7 mouse cellular contexts compared by ENCODE assay signal in the genomic region with DNA sequence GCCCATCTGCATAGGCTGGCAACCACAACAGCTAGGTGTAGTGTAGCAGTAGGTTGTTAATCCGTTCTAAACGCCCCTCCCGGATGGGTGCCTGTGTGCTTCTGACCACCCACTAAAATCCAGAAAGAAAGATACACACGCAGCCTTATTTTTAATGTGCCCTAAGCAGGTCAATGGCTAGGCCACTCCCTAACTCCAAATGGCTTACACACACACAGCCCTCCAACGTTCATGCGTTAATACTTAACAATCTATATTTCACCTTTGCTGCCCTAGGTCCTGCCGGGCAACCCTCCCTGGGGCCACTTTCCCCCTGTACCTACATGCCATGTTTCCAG. TPM values are rescaled to one million over a fixed set of nuclear protein-coding genes. Genes with fewer than 3 reads are reported as not detected.
DNase-seq lines count a peak whose midpoint lies in the region; ATAC-seq and TF ChIP-seq lines count a peak whose summit lies in the region.

No protein-coding gene starts in this region.

- H3K4me2 ChIP-seq in lung, embryonic 16.5 days (ENCODE audit: low read depth, low read length) = peak overlapping the region; percentile 82
- peak overlapping the region; percentile 51 for H3K4me2 ChIP-seq in forebrain, embryonic 11.5 days (ENCODE audit: low read depth, low read length, severe bottlenecking)
- H3K4me2 ChIP-seq in limb, embryonic 12.5 days = peak overlapping the region; percentile 75

- H3K9me3 ChIP-seq in lung, embryonic 16.5 days (ENCODE audit: control insufficient read depth, low read length) = no peaks in the 10 kb centered on the region
- H3K9me3 ChIP-seq in forebrain, embryonic 11.5 days (ENCODE audit: control insufficient read depth, low read length) = no peaks in the 10 kb centered on the region
- no peaks in the 10 kb centered on the region for H3K9me3 ChIP-seq in limb, embryonic 12.5 days

- H3K4me3 ChIP-seq in lung, embryonic 16.5 days (ENCODE audit: low read length) = peak overlapping the region; percentile 60
- peak overlapping the region; percentile 40 for H3K4me3 ChIP-seq in forebrain, embryonic 11.5 days (ENCODE audit: low read depth, low read length)
- H3K4me3 ChIP-seq in limb, embryonic 12.5 days (replicated peaks) = peak overlapping the region; percentile 49
- peak overlapping the region; percentile 58 for H3K4me3 ChIP-seq in small intestine, adult 2 months (ENCODE audit: low read depth, low read length)

- no peak for TF ChIP-seq CTCF in small intestine, adult 2 months (IDR thresholded peaks at IDR 0.05; ENCODE audit: extremely low read depth, insufficient read length, insufficient replicate concordance, low read depth, low read length)

- peaks cover 3% of the 10 kb centered on the region; the same call in 1 of the 2 replicates for H3K36me3 ChIP-seq in lung, embryonic 16.5 days (ENCODE audit: control insufficient read depth, insufficient read depth, low read length)
- H3K36me3 ChIP-seq in forebrain, embryonic 11.5 days (ENCODE audit: control insufficient read depth, insufficient read depth, low read length) = no peaks in the 10 kb centered on the region; the same call in 1 of the 2 replicates
- H3K36me3 ChIP-seq in limb, embryonic 12.5 days = peaks cover 28% of the 10 kb centered on the region
- peaks cover 7% of the 10 kb centered on the region; the same call in 1 of the 2 replicates for H3K36me3 ChIP-seq in small intestine, adult 2 months (ENCODE audit: control insufficient read depth, insufficient read depth, low read length)

- H3K27ac ChIP-seq in lung, embryonic 16.5 days (ENCODE audit: low read length) = peak overlapping the region; percentile 94
- no peak overlapping the region for H3K27ac ChIP-seq in forebrain, embryonic 11.5 days (ENCODE audit: low read depth, low read length)
- H3K27ac ChIP-seq in limb, embryonic 12.5 days = peak overlapping the region; percentile 95
- H3K27ac ChIP-seq in small intestine, adult 2 months (ENCODE audit: insufficient read depth, low read depth, low read length) = peak overlapping the region; percentile 82

- WGBS in lung, embryonic 16.5 days = 3% methylated on average over 7 of the region's 7 CpGs
- WGBS in forebrain, embryonic 11.5 days = 10% methylated on average over 7 of the region's 7 CpGs
- WGBS in limb, embryonic 12.5 days = 4% methylated on average over 7 of the region's 7 CpGs
- WGBS in small intestine, adult 2 months = 7% methylated on average over 7 of the region's 7 CpGs

- ATAC-seq in lung, embryonic 16.5 days (ENCODE audit: low read depth) = peak; percentile 39
- no peak for ATAC-seq in forebrain, embryonic 11.5 days (replicated peaks; ENCODE audit: low FRiP score)
- ATAC-seq in limb, embryonic 12.5 days (ENCODE audit: insufficient number of reproducible peaks, insufficient read depth, low FRiP score, low TSS enrichment, low read depth) = no peak; the same call in 1 of the 2 replicates

- H3K27me3 ChIP-seq in lung, embryonic 16.5 days (ENCODE audit: control insufficient read depth, insufficient read depth, low read depth, low read length) = peaks cover 11% of the 10 kb centered on the region
- peaks cover 22% of the 10 kb centered on the region for H3K27me3 ChIP-seq in forebrain, embryonic 11.5 days (ENCODE audit: control insufficient read depth, insufficient read depth, low read length)
- H3K27me3 ChIP-seq in limb, embryonic 12.5 days = peaks cover 26% of the 10 kb centered on the region
- H3K27me3 ChIP-seq in small intestine, adult 2 months (ENCODE audit: control insufficient read depth, insufficient read depth, low read length) = no peaks in the 10 kb centered on the region

- DNase-seq in lung, postnatal 25 days (ENCODE audit: low spot score) = no peak
- DNase-seq in forebrain, embryonic 11.5 days (ENCODE audit: low spot score) = no peak
- no peak for DNase-seq in thymus, adult 18-20 months
- DNase-seq in ovary, postnatal 14 days (ENCODE audit: low spot score) = no peak

- peaks cover 19% of the 10 kb centered on the region for H3K4me1 ChIP-seq in lung, embryonic 16.5 days (replicated peaks; ENCODE audit: control insufficient read depth, insufficient read depth, low read length)
- H3K4me1 ChIP-seq in forebrain, embryonic 11.5 days (replicated peaks; ENCODE audit: control insufficient read depth, insufficient read depth, low read length) = peaks cover 5% of the 10 kb centered on the region
- H3K4me1 ChIP-seq in limb, embryonic 12.5 days (replicated peaks) = peaks cover 25% of the 10 kb centered on the region
- peaks cover 25% of the 10 kb centered on the region; the same call in 1 of the 2 replicates for H3K4me1 ChIP-seq in small intestine, adult 2 months (ENCODE audit: control insufficient read depth, insufficient read depth, insufficient read length, low read length)

- H3K9ac ChIP-seq in lung, embryonic 16.5 days (ENCODE audit: low read length) = peak overlapping the region; percentile 78
- peak overlapping the region; percentile 59 for H3K9ac ChIP-seq in forebrain, embryonic 11.5 days (ENCODE audit: low read length)
- peak overlapping the region; percentile 60 for H3K9ac ChIP-seq in limb, embryonic 12.5 days (replicated peaks)

- no peak for TF ChIP-seq POLR2A in small intestine, adult 2 months (IDR thresholded peaks at IDR 0.05; ENCODE audit: low read depth, low read length)

RNA-seq across cellular contexts. Expression of a gene that starts 5.3 kb away (rescaled TPM):
- polyA plus RNA-seq in lung, embryonic 16.5 days (2015; fragmentation: Nextera tagmentation; extraction: Ambion mirVana) = 1.5 and 2.3 TPM in 2 replicates
- 1.1 and 1.9 TPM in 2 replicates for polyA plus RNA-seq in forebrain, embryonic 11.5 days (2014; fragmentation: Nextera tagmentation; extraction: Ambion mirVana)
- polyA plus RNA-seq in limb, embryonic 12.5 days (2016; fragmentation: Nextera tagmentation; extraction: Ambion mirVana) = 1.8 and 1.9 TPM in 2 replicates
- 3.9 and 6.1 TPM in 2 replicates for polyA plus RNA-seq in small intestine, adult 2 months (2012; rRNA removed)

RNA-seq across cellular contexts. Expression of a gene that starts 17.6 kb away (rescaled TPM):
- 1.1 and 2.4 TPM in 2 replicates for polyA plus RNA-seq in lung, embryonic 16.5 days (2015; fragmentation: Nextera tagmentation; extraction: Ambion mirVana)
- 0.53 and 0.75 TPM in 2 replicates for polyA plus RNA-seq in forebrain, embryonic 11.5 days (2014; fragmentation: Nextera tagmentation; extraction: Ambion mirVana)
- polyA plus RNA-seq in limb, embryonic 12.5 days (2016; fragmentation: Nextera tagmentation; extraction: Ambion mirVana) = 0.84 and 0.92 TPM in 2 replicates
- polyA plus RNA-seq in small intestine, adult 2 months (2012; rRNA removed) = 2.1 and 6.3 TPM in 2 replicates

RNA-seq across cellular contexts. Expression of a gene that starts 28.0 kb away (rescaled TPM):
- polyA plus RNA-seq in lung, embryonic 16.5 days (2015; fragmentation: Nextera tagmentation; extraction: Ambion mirVana) = 2.8 and 4.0 TPM in 2 replicates
- polyA plus RNA-seq in forebrain, embryonic 11.5 days (2014; fragmentation: Nextera tagmentation; extraction: Ambion mirVana) = 0.23 and 0.33 TPM in 2 replicates
- polyA plus RNA-seq in limb, embryonic 12.5 days (2016; fragmentation: Nextera tagmentation; extraction: Ambion mirVana) = 0.58 and 1.3 TPM in 2 replicates
- polyA plus RNA-seq in small intestine, adult 2 months (2012; rRNA removed) = 5.2 and 9.1 TPM in 2 replicates

RNA-seq across cellular contexts. Expression of a gene that starts 38.6 kb away (rescaled TPM):
- polyA plus RNA-seq in lung, embryonic 16.5 days (2015; fragmentation: Nextera tagmentation; extraction: Ambion mirVana) = 156 and 162 TPM in 2 replicates
- polyA plus RNA-seq in forebrain, embryonic 11.5 days (2014; fragmentation: Nextera tagmentation; extraction: Ambion mirVana) = 117 and 121 TPM in 2 replicates
- polyA plus RNA-seq in limb, embryonic 12.5 days (2016; fragmentation: Nextera tagmentation; extraction: Ambion mirVana) = 131 and 139 TPM in 2 replicates
- polyA plus RNA-seq in small intestine, adult 2 months (2012; rRNA removed) = 44.0 and 80.5 TPM in 2 replicates

RNA-seq across cellular contexts. Expression of a gene that starts 38.8 kb away (rescaled TPM):
- 12.2 and 12.8 TPM in 2 replicates for polyA plus RNA-seq in lung, embryonic 16.5 days (2015; fragmentation: Nextera tagmentation; extraction: Ambion mirVana)
- polyA plus RNA-seq in forebrain, embryonic 11.5 days (2014; fragmentation: Nextera tagmentation; extraction: Ambion mirVana) = 16.3 and 20.4 TPM in 2 replicates
- polyA plus RNA-seq in limb, embryonic 12.5 days (2016; fragmentation: Nextera tagmentation; extraction: Ambion mirVana) = 16.1 and 16.8 TPM in 2 replicates
- polyA plus RNA-seq in small intestine, adult 2 months (2012; rRNA removed) = 5.5 and 7.4 TPM in 2 replicates
